Mouse (Mus musculus) lung, postnatal 10 days (tissue): ENCODE data around the gene H2-T24.
"Not testable (repeated sequence)": the region's sequence is repeated elsewhere in the genome, so short reads cannot be mapped to it uniquely, and the experiment has no call there.

Source experiments
- DNase-seq: peaks from one replicate; pipeline ENCODE4 v3.0.0; 2021

The H2-T24 gene

DNA sequence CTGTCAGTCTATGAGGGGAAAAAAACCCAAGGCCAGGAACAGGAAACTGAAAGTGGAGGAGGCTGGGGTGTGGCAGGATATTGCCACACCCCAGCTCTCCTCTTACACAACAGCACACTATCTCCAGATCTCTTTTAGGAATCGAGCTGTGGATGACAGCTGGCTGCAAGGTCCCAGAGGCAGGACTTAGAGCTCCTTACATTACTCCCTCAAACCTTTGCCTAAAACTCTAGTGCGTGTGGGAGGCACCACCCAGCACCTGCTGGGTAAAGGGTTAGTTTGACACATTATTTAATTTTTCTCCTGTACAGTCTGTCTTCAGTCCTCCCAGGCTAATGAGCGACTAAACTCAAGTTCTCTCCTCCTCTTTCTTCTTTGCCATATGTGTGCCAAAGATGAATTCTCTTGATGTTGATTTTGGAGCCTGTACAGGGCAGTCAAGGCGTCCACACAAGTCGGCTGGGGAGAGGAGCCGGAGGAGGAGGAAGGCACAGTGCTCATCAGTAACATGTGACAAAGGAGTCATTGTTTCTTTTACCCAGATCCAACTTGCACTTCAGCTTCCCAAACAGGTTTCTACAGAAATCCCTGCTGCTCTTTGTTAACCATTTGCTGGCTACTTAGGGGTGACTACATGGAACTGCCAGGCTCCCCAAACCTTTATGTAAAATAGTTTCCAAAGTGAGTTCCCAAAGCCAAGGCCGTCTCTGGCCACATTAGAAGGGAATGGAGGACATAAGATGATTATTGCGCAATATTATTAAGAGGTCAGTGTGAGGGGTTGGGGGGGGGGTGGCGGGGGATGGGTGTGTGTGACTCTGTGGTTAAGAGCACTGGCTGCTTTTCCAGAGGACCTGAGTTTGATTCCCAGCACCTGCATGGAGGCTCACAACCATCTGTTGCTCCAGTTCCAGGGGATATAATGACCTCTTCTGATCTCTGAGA, 3.6 kb upstream of the H2-T24 start:
- DNase-seq: peak; percentile 60

DNA sequence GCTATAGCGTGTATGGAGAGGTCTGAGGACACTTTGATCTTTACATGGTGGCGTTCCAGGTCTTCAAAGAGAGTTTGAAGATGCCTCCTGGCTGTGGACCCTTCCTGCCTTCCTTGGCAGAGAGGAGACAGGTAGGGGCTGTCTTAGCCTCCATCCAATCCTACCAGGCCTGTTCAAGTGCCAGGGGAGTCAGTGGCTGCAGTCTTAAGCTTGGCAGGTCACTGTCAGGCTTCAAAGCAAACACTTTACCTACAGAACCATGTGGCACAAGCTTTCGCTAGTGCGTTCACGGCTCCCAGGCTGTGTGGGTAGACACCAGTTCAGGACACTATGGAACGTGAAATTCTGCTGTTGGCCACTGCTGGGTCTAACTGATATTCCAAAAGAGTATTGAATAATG, 2.6 kb upstream of the H2-T24 start:
- no peak for DNase-seq

DNA sequence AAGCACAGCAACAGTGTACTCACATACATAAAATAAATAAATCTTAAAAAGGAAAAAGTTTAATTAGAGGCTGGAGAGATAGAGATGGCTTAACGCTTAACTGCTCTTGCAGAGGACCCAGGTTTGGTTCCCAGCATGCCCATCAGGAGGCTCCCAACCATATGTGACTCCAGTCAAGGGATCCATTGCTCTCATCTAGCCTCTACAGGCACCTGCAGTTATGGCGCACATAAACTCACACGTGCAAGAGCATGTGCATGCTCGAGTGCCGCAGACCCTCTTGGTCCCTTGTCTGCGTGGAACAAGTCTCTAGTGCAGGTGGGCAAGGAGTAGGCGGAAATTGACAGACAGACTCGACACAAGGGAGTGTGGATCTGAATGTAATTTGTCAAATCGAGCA, 1.7 kb upstream of the H2-T24 start:
- no peak for DNase-seq

DNA sequence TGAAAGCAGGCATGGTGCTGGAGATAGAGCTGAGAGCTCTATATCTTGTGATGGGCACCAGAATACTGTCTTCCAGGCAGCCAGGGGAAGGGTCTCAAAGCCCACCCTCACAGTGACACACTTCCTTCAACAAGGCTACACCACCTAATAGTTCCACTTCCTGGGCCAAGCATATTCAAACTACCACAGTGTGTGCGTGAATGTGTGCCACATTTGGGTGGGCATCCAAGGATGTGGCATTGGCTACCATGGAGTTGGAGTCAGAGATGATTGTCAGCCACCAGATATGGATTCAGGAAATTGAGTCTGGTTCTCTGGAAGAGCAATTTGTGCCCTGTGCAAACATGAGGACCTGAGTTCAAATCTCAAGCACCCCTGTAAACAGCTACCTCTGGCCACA, 949 bp upstream of the H2-T24 start:
- no peak for DNase-seq

DNA sequence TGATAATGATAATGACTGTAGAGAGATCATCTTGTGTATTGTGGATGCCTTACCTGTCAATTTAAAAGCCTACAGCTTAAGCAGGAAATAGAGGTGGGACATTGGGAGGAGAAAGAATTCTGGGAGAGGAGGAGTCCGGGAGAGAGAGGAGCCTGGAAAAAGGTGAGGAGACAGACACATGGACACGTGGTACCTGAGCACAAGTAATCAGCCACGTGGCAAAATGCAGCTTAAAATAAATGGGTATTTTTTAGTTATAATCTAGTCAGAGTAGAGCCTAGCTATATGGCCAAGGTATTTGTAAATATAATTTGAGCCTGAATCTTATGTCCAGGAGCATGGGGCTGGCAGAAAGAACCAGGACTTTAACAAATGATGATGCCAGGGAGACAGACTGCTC, 841 bp downstream of the H2-T24 start:
- no peak for DNase-seq

DNA sequence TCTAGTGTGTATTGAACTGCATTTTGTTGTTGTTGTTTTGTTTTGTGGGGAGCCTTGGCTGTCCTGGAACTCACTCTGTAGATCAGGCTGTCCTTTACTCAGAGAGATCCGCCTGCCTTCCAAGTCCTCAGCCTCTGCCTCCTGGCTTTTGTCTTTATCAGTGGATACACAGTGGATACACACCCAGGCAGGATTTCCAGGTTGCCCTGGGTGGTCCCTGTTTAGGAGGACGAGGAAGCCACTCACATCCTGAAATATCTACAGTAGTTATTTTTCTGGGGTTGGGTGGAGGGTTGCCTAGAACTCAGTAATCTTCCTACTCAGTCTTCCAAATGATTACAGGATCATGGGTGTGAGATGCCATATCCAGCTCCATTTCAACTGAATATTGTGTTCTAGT, 1.4 kb downstream of the H2-T24 start:
- DNase-seq: peak; percentile 29

DNA sequence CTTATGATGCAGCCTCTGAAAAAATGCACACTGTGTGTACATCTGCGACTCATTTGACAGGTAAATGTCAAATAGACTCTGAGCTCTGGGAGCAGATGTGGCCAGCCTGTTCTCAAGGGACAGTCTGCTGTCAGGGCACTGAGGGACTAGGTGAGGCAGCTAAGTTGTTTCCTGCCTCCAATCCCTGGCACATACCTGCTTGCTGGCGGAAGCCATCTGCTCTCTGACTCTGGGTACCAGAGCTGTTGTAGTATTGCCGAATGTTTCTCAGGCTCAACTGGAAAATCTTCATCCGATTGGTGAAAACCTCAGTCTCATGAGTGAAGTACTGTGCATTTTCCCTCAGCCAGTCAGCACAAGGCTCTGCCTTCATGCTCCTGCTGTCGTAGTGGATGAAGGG, 3.3 kb downstream of the H2-T24 start:
- DNase-seq: no peak

DNA sequence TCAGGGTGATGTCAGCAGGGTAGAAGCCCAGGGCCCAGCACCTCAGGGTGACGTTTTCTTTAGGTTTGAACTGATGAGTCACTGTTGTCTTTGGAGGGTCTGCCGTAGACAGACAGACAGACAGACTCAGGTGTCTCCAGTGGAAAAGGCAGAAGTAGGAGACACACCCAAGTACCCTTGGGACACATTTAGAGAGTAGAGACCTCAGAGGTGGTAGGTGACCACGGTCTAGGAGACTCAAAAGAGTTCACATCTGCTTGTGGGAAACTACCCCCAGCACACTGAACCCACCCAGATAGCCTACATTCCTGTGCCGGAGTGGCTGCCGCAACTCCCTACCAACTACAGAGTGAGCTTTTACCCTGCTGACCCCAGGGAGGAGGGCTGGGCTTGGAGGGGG, 5.4 kb downstream of the H2-T24 start:
- DNase-seq: no peak

DNA sequence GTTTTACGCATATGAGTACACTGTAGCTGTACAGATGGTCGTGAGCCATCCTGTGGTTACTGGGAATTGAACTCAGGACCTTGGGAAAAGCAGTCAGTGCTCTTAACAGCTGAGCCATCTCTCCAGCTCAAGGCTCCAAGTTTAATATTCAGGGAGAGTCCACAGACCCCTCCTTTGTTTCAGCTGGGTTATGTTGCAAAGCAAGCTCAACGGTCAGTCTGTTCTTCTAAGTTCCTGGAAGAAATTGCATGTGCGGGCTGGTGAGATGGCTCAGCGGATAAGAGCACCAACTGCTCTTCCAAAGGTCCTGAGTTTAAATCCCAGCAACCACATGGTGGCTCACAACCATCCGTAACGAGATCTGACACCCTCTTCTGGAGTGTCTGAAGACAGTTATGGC, 16.0 kb downstream of the H2-T24 start:
- DNase-seq: not testable (repeated sequence)

DNA sequence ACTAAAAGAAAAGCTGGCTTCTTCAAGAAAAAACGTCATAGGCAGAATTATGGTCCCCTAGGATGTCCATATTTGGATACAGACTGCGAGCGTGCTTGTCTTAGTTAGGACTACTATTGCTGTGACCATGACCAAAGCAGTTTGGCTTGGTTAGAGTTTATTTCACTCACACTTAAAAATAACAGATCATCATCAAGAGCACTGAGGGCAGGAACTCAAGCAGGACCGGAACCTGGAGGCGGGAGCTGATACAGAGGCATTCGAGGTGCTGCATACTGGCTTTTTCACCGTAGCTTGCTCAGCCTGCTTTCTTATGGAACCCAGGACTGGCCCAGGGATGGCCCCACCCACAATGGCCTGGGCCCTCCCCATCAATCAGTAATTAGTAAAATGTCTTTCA, 17.0 kb downstream of the H2-T24 start:
- no peak for DNase-seq

DNA sequence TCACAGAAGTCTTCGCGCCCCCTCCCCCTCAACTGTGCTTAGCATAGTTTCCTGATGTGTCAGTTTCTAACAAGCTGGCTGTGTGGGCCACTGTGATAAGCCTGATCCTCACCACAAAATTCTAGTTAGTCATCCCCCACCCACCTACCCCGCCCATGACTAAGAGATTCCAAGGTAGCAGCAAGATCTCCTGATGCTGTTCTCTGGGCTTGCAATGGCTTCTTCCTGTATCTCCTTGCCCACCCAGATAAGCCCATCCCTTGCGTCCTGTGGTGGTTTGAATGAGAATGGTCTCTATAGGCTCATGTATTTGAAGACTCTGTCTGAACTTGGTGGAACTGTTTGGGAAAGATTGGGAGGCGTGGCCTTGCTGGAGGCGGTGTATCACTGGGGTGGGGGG, 18.4 kb downstream of the H2-T24 start:
- no peak for DNase-seq

DNA sequence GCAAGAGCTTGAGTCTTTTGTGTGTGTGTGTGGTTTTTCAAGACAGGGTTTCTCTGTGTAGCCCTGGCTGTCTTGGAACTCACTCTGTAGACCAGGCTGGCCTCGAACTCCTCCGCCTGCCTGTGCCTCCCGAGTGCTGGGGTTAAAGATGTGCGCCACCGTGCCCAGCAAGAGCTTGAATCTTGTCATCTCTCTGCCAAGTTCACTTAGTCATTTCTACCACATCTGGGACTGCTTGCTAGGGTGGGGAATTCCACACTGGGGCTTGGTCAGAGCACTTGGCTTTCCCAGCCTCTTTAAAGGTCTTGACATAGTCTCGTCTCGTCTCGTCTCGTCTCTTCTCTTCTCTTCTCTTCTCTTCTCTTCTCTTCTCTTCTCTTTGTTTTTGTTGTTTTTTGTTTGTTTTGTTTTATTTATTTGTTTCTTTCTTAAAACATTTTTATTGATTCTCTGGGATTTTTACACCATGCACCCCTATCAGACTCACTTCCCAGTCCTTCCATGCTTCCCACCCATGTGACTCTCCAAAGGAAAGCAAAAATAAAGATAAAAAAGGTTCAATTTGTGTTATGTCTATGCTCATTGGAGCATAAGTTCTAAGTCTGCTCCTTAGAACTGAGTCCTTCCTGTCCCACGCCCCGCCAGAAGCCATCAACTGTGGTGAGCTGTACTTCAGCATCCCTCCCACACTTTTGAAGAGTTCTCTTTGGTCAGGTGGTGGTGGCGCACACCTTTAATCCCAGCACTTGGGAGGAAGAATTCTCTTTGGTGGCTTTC, 19.1 kb downstream of the H2-T24 start:
- DNase-seq: no peak

DNA sequence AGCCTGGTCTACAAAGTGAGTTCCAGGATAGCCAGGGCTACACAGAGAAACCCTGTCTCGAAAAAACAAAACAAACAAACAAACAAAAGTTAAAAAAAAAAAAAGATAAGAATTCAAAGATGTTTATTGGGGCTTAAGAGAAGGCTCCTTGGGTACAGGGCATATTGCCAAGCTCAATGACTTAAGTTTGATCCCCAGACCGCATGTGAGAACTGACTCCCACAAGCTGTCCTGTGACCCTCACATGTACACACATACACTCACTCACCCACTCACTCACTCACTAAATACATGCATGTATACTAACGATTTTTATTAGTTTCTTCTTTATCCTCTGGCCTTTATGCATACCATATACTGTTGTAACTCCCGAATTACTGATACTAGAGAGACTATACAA, 20.0 kb downstream of the H2-T24 start:
- DNase-seq: no peak

DNA sequence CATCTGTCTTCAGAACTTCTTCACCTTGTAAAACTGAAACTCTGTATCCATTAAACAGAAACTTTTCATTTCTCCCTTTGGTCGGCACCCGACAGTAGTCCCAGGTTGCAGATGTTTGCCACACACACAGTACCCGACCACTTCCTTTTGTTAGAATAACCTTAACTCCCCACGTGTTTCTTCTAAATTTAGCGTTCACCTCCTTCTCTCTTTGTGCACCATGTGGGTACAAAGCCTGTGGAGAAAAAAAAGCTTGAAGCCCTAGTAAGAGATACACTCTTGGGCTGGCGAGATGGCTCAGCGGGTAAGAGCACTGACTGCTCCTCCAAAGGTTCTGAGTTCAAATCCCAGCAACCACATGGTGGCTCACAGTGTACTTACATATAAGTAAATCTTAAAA, 21.0 kb downstream of the H2-T24 start:
- no peak for DNase-seq

DNA sequence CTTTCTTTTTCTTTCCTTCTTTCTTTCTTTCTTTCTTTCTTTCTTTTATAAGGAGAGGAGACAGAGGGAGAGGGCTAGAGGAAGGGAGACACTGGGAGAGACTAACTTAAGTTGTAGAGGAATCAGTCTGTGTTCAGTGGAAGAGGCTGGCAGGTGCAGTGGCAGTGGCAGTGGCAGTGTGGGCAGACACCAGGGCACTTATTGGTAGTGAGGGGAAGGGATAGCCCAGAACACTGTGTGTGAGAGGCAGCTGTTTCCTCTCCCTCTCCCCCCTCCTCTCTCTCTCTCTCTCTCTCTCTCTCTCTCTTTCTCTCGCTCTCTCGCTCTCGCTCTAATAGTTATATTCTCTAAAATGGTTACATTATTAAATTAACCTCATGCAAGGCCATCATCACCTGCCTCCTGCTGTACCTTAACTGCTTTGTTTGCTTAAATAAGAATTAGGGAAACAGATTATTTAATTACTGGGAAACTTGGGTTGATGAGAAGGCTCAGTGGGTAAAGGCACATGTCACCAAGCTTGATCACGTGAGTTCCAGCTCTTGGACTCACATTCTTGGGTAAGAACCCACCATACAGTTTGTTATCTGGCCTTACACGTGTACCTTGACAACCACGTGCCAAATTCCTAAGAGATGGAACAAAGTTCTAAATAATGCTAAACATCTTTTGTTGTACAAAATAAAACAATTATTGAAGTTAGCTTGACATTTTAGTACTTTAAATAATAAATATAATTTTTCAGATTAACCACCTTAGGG, 21.6 kb downstream of the H2-T24 start:
- no peak for DNase-seq

DNA sequence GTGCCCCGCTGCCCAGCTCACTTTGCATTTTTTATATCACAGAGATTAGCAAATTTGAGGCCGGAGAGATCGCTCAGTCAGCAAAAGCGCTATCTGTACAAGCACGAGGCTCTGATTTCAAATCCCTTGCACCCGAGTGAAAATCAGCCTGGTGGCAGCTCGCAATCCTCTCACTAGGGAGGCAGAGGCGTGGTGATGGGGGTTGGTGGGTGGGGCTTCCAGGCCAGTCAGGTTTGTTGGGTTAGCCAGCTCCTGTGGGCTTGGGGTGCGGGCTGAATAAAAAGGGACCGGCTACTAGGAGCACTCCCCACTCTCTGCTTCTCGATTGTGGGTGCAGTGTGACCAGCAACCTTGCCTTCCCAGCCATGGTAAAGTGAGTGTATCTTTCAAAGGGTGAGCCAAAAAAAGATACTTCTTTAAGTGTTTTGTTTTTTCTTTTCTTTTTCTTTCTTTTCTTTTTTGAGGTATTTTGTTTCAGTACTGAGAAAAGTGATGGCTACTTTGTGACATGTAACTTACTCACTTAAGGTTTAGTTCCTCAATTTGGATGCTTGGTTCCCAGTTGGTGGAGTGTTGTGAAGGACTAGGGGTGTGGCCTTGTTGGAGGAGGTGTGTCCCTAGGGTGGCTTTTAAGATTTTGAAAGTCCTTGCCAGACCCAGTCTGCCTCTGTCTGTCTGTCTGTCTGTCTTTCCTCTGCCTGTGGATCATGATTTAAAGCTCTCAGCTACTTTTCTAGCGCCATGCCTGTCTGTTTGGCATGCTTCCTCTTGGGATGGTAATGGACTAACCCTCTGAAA, 22.4 kb downstream of the H2-T24 start:
- peak; percentile 40 for DNase-seq

DNA sequence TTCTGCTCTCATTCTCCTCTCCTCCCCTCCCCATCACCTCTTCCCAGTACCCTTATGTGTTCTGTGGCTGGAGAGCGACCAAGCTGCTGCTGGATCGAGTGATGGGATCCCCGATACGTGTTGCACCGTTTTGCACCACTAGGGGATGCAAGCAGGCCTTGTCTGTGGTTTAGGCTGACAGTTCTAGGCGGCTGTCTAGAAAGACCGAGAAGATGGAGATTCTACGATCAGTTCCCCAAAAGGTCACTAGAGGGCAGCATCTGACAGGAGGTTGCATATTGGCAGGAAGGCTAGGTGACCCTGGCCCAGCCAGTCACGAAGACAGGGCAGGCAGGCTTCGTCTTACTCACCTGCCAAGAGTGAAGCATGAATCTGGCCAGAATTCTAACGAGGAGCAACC, 23.4 kb downstream of the H2-T24 start:
- DNase-seq: peak; percentile 98

DNA sequence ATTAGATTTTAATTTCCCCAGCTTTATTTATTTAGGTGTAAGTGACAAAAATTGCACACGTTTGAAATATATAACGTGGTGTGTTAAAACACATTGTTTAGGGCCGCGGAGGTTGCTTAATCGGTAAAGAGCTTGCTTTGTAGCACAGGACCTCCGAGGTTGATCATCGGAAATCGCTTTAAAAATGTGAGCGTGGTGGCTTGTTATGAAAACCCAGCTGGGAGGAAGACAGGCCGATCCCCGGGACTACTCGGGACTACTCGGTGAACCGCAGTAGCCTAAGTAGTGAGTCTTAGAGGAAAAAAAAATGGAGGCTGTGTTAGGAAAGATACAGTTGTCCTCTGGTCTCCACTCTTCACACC, 25.5 kb downstream of the H2-T24 start:
- no peak for DNase-seq

DNA sequence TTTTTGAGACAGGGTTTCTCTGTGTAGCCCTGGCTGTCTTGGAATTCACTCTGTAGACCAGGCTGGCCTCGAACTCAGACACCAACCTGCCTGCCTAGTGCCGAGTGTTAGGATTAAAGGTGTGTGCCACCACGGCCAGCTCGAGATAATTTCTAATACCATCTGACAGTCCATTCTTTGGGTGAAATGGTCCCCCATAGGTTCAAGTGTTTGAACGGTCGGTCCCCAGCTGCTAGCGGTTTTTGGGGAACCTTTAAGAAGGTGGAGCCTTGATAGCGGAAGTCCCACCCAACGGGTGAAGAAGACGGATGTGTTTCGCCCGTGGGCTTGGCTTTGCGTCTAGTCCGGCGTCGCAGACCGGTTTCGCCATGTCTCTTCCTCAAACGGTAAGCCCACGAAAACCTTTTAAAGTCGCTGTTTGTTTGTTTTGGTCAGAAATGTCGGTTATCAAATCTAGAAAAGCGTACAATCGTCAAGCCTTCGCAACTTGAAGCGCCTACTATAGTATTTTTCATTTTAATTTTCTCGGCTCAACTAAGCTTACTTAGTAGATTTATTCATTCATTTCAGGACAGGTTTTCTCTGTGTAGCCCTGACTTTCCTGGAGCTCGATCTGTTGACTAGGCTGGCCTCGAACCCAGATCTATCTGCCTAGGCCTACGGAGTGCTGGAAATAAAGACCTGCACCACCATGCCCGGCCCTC, 26.0 kb downstream of the H2-T24 start:
- peak; percentile 89 for DNase-seq

DNA sequence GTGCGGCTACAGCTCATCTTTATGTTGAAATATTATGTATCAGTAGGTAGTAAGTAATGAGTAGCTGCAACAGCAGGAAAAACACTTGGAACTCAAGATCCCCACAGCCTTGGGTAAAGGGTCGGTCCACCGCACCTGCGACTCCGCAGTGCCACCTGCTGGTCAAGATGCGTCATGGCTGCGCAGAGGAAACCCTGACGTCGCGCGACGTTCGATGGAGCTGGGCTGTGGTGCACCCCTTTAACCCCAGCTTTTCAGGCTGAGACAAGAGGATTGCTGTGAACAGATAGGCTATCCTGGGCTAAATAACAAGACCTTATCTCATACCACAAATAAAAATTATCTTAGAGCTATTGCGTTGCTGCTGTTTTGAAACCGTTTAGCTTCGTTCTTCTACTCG, 26.7 kb downstream of the H2-T24 start:
- peak; percentile 86 for DNase-seq

DNA sequence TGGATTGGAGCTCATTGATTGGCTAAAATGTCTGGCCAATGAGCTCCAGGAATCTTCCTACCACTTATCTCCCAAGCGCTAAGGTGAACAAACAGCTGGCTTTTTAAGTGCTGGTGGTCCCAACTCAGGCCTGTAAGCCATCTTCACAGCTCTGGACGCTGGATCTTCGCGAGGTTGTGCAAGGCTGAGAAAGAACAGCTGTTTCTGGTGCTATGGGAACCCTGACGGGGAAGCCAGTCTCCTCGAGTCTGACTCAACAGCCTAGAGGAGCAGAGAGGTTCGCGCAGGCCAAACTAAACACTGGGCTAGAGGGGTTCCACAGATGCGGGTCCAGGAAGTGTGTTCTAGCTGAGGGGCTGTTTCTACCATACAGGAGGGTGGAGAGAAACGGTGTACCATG, 28.6 kb downstream of the H2-T24 start:
- DNase-seq: peak; percentile 55

DNA sequence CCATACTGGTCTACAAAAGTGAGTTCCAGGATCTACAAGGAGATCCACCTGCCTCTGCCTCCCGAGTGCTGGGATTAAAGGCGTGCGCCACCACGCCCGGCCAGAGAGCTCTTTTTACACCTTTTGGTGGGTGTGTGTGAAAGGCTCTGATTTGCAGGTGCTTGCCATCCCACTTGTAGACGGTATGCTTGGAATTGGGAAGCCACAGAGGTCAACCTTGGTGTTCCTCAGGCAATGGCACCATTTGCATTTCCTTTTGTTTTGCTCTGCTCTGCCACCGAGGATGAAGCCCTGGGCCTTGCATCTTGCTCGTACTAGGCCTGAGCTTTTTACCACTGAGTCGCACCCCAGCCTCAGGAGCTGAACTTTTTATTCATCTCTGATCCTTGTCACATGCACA, 38.6 kb downstream of the H2-T24 start:
- DNase-seq: no peak
